Comparison of ENCODE assay signal across 8 mouse cellular contexts in genomic region chr5:136566812-136567175, GRCm38 (mm10). TPM values are rescaled to one million over a fixed set of nuclear protein-coding genes. Genes with fewer than 3 reads are reported as not detected.
DNase-seq lines count a peak whose midpoint lies in the region; ATAC-seq and TF ChIP-seq lines count a peak whose summit lies in the region.

No protein-coding gene starts in this region.

- H3K4me1 ChIP-seq in lung, postnatal 0 days (ENCODE audit: insufficient read depth, low read depth, low read length), result no peaks in the 10 kb centered on the region
- H3K4me1 ChIP-seq in embryonic facial prominence, embryonic 14.5 days (ENCODE audit: control insufficient read depth, insufficient read depth, low read length), result peaks cover 37% of the 10 kb centered on the region
- H3K4me1 ChIP-seq in limb, embryonic 10.5 days, result peaks cover 57% of the 10 kb centered on the region
- H3K4me1 ChIP-seq in neural tube, embryonic 11.5 days (ENCODE audit: control insufficient read depth, insufficient read depth, low read length), result peaks cover 11% of the 10 kb centered on the region

- ATAC-seq in frontal cortex, adult (ENCODE audit: low TSS enrichment), result peak; percentile 43
- peak; percentile 34 for ATAC-seq in lung, postnatal 0 days
- ATAC-seq in embryonic facial prominence, embryonic 14.5 days (ENCODE audit: low read depth), result peak; percentile 19
- ATAC-seq in neural tube, embryonic 11.5 days (ENCODE audit: insufficient read depth, low FRiP score, low TSS enrichment), result peak; percentile 48

- no peak for TF ChIP-seq CTCF in lung, postnatal 0 days (IDR thresholded peaks at IDR 0.05)

- H3K4me3 ChIP-seq in lung, postnatal 0 days (ENCODE audit: low read depth, low read length), result peak overlapping the region; percentile 99
- peak overlapping the region; percentile 88 for H3K4me3 ChIP-seq in embryonic facial prominence, embryonic 14.5 days (ENCODE audit: low read depth, low read length)
- peak overlapping the region; percentile 97 for H3K4me3 ChIP-seq in limb, embryonic 10.5 days
- H3K4me3 ChIP-seq in neural tube, embryonic 11.5 days (ENCODE audit: low read depth, low read length), result peak overlapping the region; percentile 81

- H3K36me3 ChIP-seq in lung, postnatal 0 days (ENCODE audit: insufficient read depth, low read length), result no peaks in the 10 kb centered on the region
- H3K36me3 ChIP-seq in embryonic facial prominence, embryonic 14.5 days (ENCODE audit: control insufficient read depth, insufficient read depth, low read length), result no peaks in the 10 kb centered on the region
- H3K36me3 ChIP-seq in limb, embryonic 10.5 days, result no peaks in the 10 kb centered on the region
- H3K36me3 ChIP-seq in neural tube, embryonic 11.5 days (ENCODE audit: control insufficient read depth, insufficient read depth, low read length), result no peaks in the 10 kb centered on the region

- peak overlapping the region; percentile 94 for H3K27ac ChIP-seq in lung, postnatal 0 days (ENCODE audit: low read length)
- peak overlapping the region; percentile 85 for H3K27ac ChIP-seq in embryonic facial prominence, embryonic 14.5 days (replicated peaks; ENCODE audit: low read depth, low read length)
- H3K27ac ChIP-seq in limb, embryonic 10.5 days, result peak overlapping the region; percentile 99
- H3K27ac ChIP-seq in neural tube, embryonic 11.5 days (ENCODE audit: low read depth, low read length), result peak overlapping the region; percentile 92

- H3K4me2 ChIP-seq in lung, postnatal 0 days (replicated peaks; ENCODE audit: low read depth, low read length), result peak overlapping the region; percentile 100
- H3K4me2 ChIP-seq in embryonic facial prominence, embryonic 14.5 days (ENCODE audit: low read depth, low read length), result peak overlapping the region; percentile 99
- H3K4me2 ChIP-seq in neural tube, embryonic 11.5 days (ENCODE audit: low read depth), result peak overlapping the region; percentile 96

- WGBS in lung, postnatal 0 days, result 0% methylated on average over 25 of the region's 31 CpGs
- 0% methylated on average over 12 of the region's 31 CpGs for WGBS in embryonic facial prominence, embryonic 14.5 days
- WGBS in limb, embryonic 10.5 days, result under 1% methylated on average over 30 of the region's 31 CpGs
- under 1% methylated on average over 29 of the region's 31 CpGs for WGBS in neural tube, embryonic 11.5 days

- H3K9ac ChIP-seq in lung, postnatal 0 days (replicated peaks; ENCODE audit: low read depth), result peak overlapping the region; percentile 85
- peak overlapping the region; percentile 88 for H3K9ac ChIP-seq in embryonic facial prominence, embryonic 14.5 days (ENCODE audit: low read depth, low read length)
- peak overlapping the region; percentile 96 for H3K9ac ChIP-seq in neural tube, embryonic 11.5 days (ENCODE audit: low read length)

- H3K27me3 ChIP-seq in lung, postnatal 0 days (replicated peaks; ENCODE audit: insufficient read depth, low read length), result no peaks in the 10 kb centered on the region
- H3K27me3 ChIP-seq in embryonic facial prominence, embryonic 14.5 days (replicated peaks; ENCODE audit: control insufficient read depth, insufficient read depth, low read length), result peaks cover 42% of the 10 kb centered on the region
- H3K27me3 ChIP-seq in limb, embryonic 10.5 days (ENCODE audit: low read depth, poor library complexity, severe bottlenecking), result peaks cover 38% of the 10 kb centered on the region
- 0 out of 2 replicates have a peak, but pooled peaks cover 4% of the 10 kb centered on the region for H3K27me3 ChIP-seq in neural tube, embryonic 11.5 days (ENCODE audit: control insufficient read depth, insufficient read depth, low read length)

- DNase-seq in frontal cortex, postnatal 36 days (ENCODE audit: low spot score in 2 of 2), result no peak
- no peak for DNase-seq in lung, postnatal 0 days (ENCODE audit: low spot score)
- DNase-seq in lung, postnatal 36 days, result no peak
- peak; percentile 25 for DNase-seq in embryonic facial prominence, embryonic 14.5 days (ENCODE audit: low spot score)
- DNase-seq in limb, embryonic 10.5 days (ENCODE audit: low spot score), result peak; percentile 85
- no peak for DNase-seq in neural tube, embryonic 11.5 days (ENCODE audit: low spot score)
- no peak for DNase-seq in frontal cortex, postnatal 25 days (ENCODE audit: low spot score in 2 of 2)

- H3K9me3 ChIP-seq in lung, postnatal 0 days (ENCODE audit: low read length), result no peaks in the 10 kb centered on the region
- H3K9me3 ChIP-seq in embryonic facial prominence, embryonic 14.5 days (ENCODE audit: control insufficient read depth, low read length), result no peaks in the 10 kb centered on the region
- no peaks in the 10 kb centered on the region for H3K9me3 ChIP-seq in limb, embryonic 10.5 days (replicated peaks)
- H3K9me3 ChIP-seq in neural tube, embryonic 11.5 days (ENCODE audit: control insufficient read depth, low read length), result no peaks in the 10 kb centered on the region

- TF ChIP-seq EP300 in lung, postnatal 0 days (IDR thresholded peaks at IDR 0.05), result no peak

RNA-seq across cellular contexts. Expression of gene Cux1, which starts 0.5 kb away (rescaled TPM):
- polyA plus RNA-seq in lung, postnatal 0 days (2015; fragmentation: Nextera tagmentation; extraction: Ambion mirVana), result 68.5 and 74.0 TPM in 2 replicates
- 60.6 and 65.5 TPM in 2 replicates for polyA plus RNA-seq in embryonic facial prominence, embryonic 14.5 days (2014; fragmentation: Nextera tagmentation; extraction: Ambion mirVana)
- polyA plus RNA-seq in limb, embryonic 10.5 days (2016; fragmentation: Nextera tagmentation; extraction: Ambion mirVana), result 59.1 and 67.7 TPM in 2 replicates
- 109 and 111 TPM in 2 replicates for polyA plus RNA-seq in neural tube, embryonic 11.5 days (2014; fragmentation: Nextera tagmentation; extraction: Ambion mirVana)

Comparison
In these comparisons a context has a peak if more than half of its experiments do, and no peak if none do; other contexts are left out.
1. DNase-seq: peak in embryonic facial prominence, embryonic 14.5 days (single experiment) and limb, embryonic 10.5 days (single experiment); none in frontal cortex, postnatal 36 days (0 of 2), lung, postnatal 0 days (single experiment), lung, postnatal 36 days (single experiment), neural tube, embryonic 11.5 days (single experiment) and frontal cortex, postnatal 25 days (0 of 2).
2. Peak in every context shown above with its lines, with median percentiles within 50 percentile points of each other: ATAC-seq, H3K27ac ChIP-seq, H3K4me2 ChIP-seq, H3K4me3 ChIP-seq and H3K9ac ChIP-seq.